Mouse (Mus musculus) liver, embryonic 14.5 days (tissue): ENCODE results near the gene Plcb2. TPM values are rescaled to one million over a fixed set of nuclear protein-coding genes. Genes with fewer than 3 reads are reported as not detected.

ENCODE experiments used
- ATAC-seq: fragments of 200-750 bp; cut with Nextera tagmentation; 2 replicates; pipeline ENCODE4 v1.8.0; 2017; ENCODE audit warnings: moderate number of reproducible peaks, mild to moderate bottlenecking, moderate library complexity; ENCODE audit not compliant: insufficient read depth
- DNase-seq, 3 experiments: peaks; one replicate each; pipeline ENCODE4 v3.0.0-alpha.2; 2012 to 2013; ENCODE audit warnings: low read depth in 3 of 3, low spot score in 3 of 3
- H3K27ac ChIP-seq: fragments of 300-500 bp; sonication (generic); 2 replicates; pipeline ENCODE4 v1.5.1; 2014; ENCODE audit warnings: moderate library complexity, mild to moderate bottlenecking, control low read depth, inconsistent platforms
- H3K27me3 ChIP-seq: fragments of 300-500 bp; sonication (generic); 2 replicates; pipeline ENCODE4 v1.6.1; 2014; ENCODE audit warnings: mild to moderate bottlenecking, low read length, moderate library complexity; ENCODE audit not compliant: control insufficient read depth, insufficient read depth
- H3K36me3 ChIP-seq: fragments of 300-500 bp; sonication (generic); replicated peaks from 2 replicates; pipeline ENCODE4 v1.6.1; 2014; ENCODE audit warnings: low read depth; ENCODE audit not compliant: control insufficient read depth, insufficient read depth
- H3K4me1 ChIP-seq, 2 experiments: fragments of 200-500 bp in 1 of 2; fragments of 300-500 bp in 1 of 2; sonication (generic) in 1 of 2; replicated peaks; 2 replicates each; pipeline ENCODE4 v1.6.1; 2012 to 2014; ENCODE audit warnings: antibody characterized with exemption in 1 of 2, inconsistent platforms in 1 of 2, low read length in 1 of 2; ENCODE audit not compliant: control insufficient read depth in 2 of 2, insufficient read depth in 2 of 2
- H3K4me2 ChIP-seq: fragments of 300-500 bp; sonication (generic); 2 replicates; pipeline ENCODE4 v1.6.1; 2014; ENCODE audit warnings: low read depth, mild to moderate bottlenecking, control low read depth, moderate library complexity
- H3K4me3 ChIP-seq, 2 experiments: fragments of 200-500 bp in 1 of 2; fragments of 300-500 bp in 1 of 2; sonication (generic) in 1 of 2; 2 replicates each; pipeline ENCODE4 v1.5.1; 2012 to 2014; ENCODE audit warnings: low read depth in 2 of 2, low read length in 2 of 2, mild to moderate bottlenecking in 2 of 2, control low read depth in 1 of 2, inconsistent platforms in 1 of 2, moderate library complexity in 1 of 2; ENCODE audit not compliant: insufficient read depth in 1 of 2
- H3K9ac ChIP-seq: fragments of 300-500 bp; sonication (generic); replicated peaks from 2 replicates; pipeline ENCODE4 v1.6.1; 2014; ENCODE audit warnings: mild to moderate bottlenecking, control low read depth, moderate library complexity
- H3K9me3 ChIP-seq: fragments of 300-500 bp; sonication (generic); 2 replicates; pipeline ENCODE4 v1.6.1; 2016; ENCODE audit warnings: low read length, mixed read lengths; ENCODE audit not compliant: control insufficient read depth
- CTCF ChIP-seq: IDR thresholded peaks from 2 replicates; pipeline ENCODE4 v1.5.1; 2016; ENCODE audit warnings: antibody characterized with exemption, low read depth, control low read depth
- EP300 ChIP-seq: IDR thresholded peaks from 2 replicates; pipeline ENCODE4 v1.6.1; 2016; ENCODE audit warnings: antibody characterized with exemption, low read depth
- WGBS: fragments of 180-500 bp; shearing (Covaris S2); extraction: QIAGEN DNeasy Blood & Tissue Kit; methylation state at CpG from one replicate; pipeline ENCODE4 v1.1.7; 2014; ENCODE audit not compliant: insufficient replicate concordance; 5-methylcytosine and 5-hydroxymethylcytosine counted together
- polyA plus RNA-seq, 2 experiments: library from polyadenylated mRNA; depleted of rRNA in 1 of 2; stranded (reverse) in 1 of 2; unstranded in 1 of 2; fragments of >200 nt; fragmentation: Nextera tagmentation in 1 of 2; extraction: Ambion mirVana in 1 of 2; gene quantifications; 2 replicates each; pipeline versions ENCODE4 v1.2.1 to v1.2.3; 2012 to 2014

Gene Plcb2
- polyA plus RNA-seq, 2 experiments, result 1.5 to 3.1 TPM

DNA sequence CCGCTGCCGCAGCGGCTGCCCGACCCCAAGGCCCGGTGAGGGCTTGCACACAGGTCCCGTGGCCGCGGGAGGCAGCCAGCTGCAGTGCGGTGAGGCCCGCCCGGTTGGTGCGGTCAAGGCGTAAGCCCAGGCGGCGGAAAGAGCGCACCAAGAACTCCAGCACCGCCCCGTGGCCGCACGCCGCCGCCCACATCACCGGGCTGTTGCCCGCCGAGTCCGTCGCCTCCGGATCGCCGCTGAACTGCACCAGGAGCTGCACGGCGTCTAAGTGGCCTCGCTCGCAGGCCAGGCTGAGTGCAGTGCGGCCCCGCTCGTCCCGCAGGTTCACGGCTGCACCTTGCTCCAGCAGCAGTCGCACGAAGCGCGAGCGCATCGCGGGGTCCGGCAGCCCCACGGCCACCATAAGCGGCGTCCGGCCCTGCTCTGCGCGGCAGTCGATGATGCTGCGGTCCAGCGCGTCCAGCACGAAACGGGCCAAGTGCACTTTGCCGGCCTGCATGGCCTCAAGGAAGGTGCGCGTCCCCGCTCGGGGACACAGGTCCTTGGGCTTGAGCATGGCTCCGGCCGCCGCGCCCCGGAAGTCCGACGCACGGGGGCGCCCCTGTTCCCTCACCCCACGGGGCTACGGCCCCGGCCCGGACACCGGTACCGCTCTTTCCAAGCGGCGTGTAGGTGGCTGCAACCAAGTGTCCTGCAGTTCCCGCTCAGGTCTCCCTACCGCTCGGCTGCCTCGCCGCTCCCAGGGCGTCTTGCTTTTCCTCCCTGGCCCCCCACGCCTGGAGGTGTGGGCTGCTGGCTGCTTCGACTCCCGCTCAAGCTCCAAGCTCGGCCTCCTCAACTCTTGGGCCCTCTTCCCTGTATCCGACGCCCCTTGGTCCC is 25.1 kb downstream of the Plcb2 start:
- DNase-seq, result no peak
- Histone ChIP-seq H3K9me3 (no peaks in the 10 kb centered on the region), H3K4me2 (peak overlapping the region; percentile 57), H3K4me1 (no peaks in the 10 kb centered on the region), H3K27ac (no peak overlapping the region), H3K27me3 (peaks cover 82% of the 10 kb centered on the region), H3K9ac (no peak overlapping the region), H3K36me3 (no peaks in the 10 kb centered on the region), H3K4me3 (peak overlapping the region in 1 of 2 experiments; percentile 44; a peak in 2 of 4 replicates)
- under 1% methylated on average over 92 of the region's 93 CpGs for WGBS
- no peak for ATAC-seq
- TF ChIP-seq EP300 (no peak), CTCF (peak; percentile 33; the same call in 1 of the 2 replicates)

- ATAC-seq (no peak), DNase-seq (no peak)
- H3K9ac ChIP-seq, result no peak overlapping the region
- H3K9me3 ChIP-seq, result no peaks in the 10 kb centered on the region
- no peak overlapping the region for H3K27ac ChIP-seq
- H3K4me2 ChIP-seq, result peak overlapping the region; percentile 57
- no peaks in the 10 kb centered on the region for H3K4me1 ChIP-seq
- peak overlapping the region in 1 of 2 experiments; percentile 44; a peak in 2 of 4 replicates for H3K4me3 ChIP-seq
- WGBS, result 9% methylated on average over 51 of the region's 51 CpGs
- TF ChIP-seq CTCF, result no peak
- TF ChIP-seq EP300, result no peak
- no peaks in the 10 kb centered on the region for H3K36me3 ChIP-seq
- H3K27me3 ChIP-seq, result peaks cover 75% of the 10 kb centered on the region
These were observed 26.0 kb downstream of the Plcb2 start for GRCm38 (mm10) chr2:118701971-118702882.

DNA sequence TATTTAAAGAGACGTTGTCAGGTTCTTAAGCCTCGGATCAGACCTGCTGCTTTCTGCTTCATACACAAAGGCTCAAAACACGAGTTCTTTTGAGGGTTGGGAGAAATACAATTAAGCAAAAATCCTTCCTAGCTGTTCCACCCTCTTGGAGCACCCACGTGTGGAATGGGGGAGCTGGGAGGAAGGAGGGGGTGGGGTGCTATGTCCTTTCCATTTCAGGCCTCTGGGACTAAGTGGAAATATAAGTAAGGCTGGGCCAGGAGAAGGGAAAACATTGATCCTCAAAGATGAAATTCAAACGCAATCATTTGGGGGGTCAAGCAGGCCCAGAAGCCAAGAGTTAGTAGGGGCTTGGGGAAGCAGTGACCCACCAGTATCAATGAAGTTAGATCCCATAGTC is 27.1 kb downstream of the Plcb2 start:
- Histone ChIP-seq H3K4me3 (no peak overlapping the region), H3K4me1 (no peaks in the 10 kb centered on the region), H3K9ac (no peak overlapping the region), H3K27me3 (peaks cover 64% of the 10 kb centered on the region), H3K9me3 (no peaks in the 10 kb centered on the region), H3K4me2 (no peak overlapping the region), H3K36me3 (no peaks in the 10 kb centered on the region), H3K27ac (no peak overlapping the region)
- DNase-seq (no peak), ATAC-seq (no peak)
- TF ChIP-seq EP300, result no peak
- 25% methylated on average over 5 of the region's 5 CpGs for WGBS

- no peak overlapping the region for H3K27ac ChIP-seq
- TF ChIP-seq CTCF, result peak; percentile 95
- TF ChIP-seq EP300, result no peak
- H3K4me1 ChIP-seq, result no peaks in the 10 kb centered on the region
- DNase-seq (peak; percentile 39 to 50 (median 46)), ATAC-seq (peak; percentile 46)
- H3K9ac ChIP-seq, result no peak overlapping the region
- peaks cover 57% of the 10 kb centered on the region for H3K27me3 ChIP-seq
- H3K9me3 ChIP-seq, result no peaks in the 10 kb centered on the region
- no peaks in the 10 kb centered on the region for H3K36me3 ChIP-seq
- 2% methylated on average over 32 of the region's 32 CpGs for WGBS
- H3K4me3 ChIP-seq, result no peak overlapping the region
- peak overlapping the region; percentile 26; the same call in 1 of the 2 replicates for H3K4me2 ChIP-seq
These were observed 27.8 kb downstream of the Plcb2 start for GRCm38 (mm10) chr2:118700179-118701062.
